Mouse (Mus musculus) adrenal gland, postnatal 4 days (tissue): ENCODE data around the gene Hk2. TPM values are rescaled to one million over a fixed set of nuclear protein-coding genes. Genes with fewer than 3 reads are reported as not detected.
"Not testable (repeated sequence)": the region's sequence is repeated elsewhere in the genome, so short reads cannot be mapped to it uniquely, and the experiment has no call there.

Source experiments
- DNase-seq, 2 experiments: peaks; one replicate each; pipeline ENCODE4 v3.0.0; 2021 to 2022; ENCODE audit warnings: low spot score in 2 of 2, mixed read lengths in 2 of 2
- total RNA-seq, 2 experiments: library from RNA; stranded (reverse); gene quantifications; 2 replicates each; pipeline ENCODE4 v1.2.3; 2021

The Hk2 gene
- total RNA-seq, 2 experiments from 2014 or later, result 16.3 to 19.8 TPM

DNA sequence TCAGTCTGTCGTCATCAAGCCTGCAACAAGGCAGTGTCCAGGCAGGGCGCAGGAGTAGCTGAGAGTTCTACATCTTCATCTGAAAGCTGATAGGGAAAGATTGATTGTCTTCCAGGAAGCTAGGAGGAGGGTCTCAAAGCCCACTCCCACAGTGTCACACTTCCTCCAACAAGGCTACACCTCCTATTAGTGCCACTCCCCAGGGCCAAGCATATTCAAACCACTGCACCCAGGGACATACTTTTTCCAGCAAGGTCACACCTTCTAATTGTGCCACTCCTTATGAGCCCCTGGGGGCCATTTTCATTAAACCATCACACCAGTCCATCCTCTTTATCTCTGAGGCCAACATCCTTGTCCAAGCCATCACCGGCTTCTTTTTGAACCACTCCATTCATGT, 77.5 kb downstream of the Hk2 start:
- DNase-seq, result no peak

DNA sequence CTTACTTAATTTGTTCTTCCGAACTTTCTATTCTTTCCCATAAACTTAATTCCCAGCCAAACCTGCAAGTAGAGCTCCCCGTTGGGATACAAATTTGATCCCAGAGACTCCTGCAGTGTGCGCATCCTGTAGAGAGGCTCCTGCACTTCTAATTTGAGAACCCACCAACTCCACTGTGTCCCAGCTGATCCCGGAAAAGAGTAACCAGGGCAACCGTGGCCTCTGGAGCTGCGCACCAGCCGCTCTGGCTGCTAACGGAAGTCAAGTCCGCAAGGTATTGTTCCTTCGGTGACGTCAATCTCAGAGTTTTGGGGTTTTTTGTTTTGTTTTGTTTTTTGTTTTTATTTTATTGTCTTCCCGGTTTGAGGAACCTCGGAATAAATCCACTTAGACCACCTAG, 79.6 kb downstream of the Hk2 start:
- DNase-seq, result no peak

- no peak for DNase-seq
Observed at GRCm38 (mm10) chr6:82689474-82689873, 84.8 kb downstream of the Hk2 start.

GRCm38 (mm10) chr6:82688586-82688985, 85.7 kb downstream of the Hk2 start:
- not testable (repeated sequence) for DNase-seq

DNA sequence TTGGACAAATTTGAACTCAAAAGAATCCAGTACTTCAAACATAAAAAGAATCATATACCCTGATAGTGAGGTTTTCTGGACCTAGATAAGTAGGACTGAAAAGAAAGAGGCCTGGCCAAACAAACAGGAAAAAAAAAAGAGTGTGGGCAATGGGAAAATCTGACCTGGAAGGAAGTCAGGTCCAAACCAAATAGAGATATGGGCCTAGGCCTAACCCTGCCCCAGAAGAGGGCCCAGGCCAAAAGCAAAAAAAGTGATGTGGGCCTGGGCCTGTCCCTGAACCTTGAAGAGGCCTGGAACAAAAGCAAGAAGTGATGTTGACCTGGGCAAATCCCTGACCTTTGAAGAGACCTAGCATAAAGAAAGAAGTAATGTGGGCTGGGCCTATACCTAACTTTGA, 90.1 kb downstream of the Hk2 start:
- DNase-seq, result no peak

GRCm38 (mm10) chr6:82679286-82679685, 95.0 kb downstream of the Hk2 start:
- not testable (repeated sequence) for DNase-seq

DNA sequence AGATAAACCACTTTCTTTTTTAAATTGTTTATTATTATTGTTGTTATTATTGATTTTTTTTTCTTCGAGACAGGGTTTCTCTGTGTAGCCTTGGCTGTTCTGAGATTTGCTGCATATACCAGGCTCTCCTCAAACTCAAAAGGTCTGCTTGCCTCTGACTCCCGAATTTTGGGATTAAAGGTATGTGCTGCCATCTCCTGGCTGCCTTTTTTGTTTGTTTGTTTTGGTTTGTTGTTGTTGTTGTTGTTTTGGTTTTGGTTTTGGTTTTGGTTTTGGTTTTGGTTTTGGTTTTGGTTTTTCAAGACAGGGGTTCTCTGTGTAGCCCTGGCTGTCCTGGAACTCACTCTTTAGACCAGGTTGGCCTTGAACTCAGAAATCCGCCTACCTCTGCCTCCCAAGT, 96.6 kb downstream of the Hk2 start:
- not testable (repeated sequence) for DNase-seq

Other genes with a start within 250 kb of the Hk2 start
- gene Pole4, start 69.1 kb downstream of the Hk2 start, total RNA-seq, result 10 to 100 TPM; 40.0 to 41.0 TPM
- gene Sema4f, start 165.3 kb upstream of the Hk2 start, total RNA-seq, result 1 to 10 TPM; 2.0 to 3.5 TPM
- gene M1ap, start 172.4 kb upstream of the Hk2 start, total RNA-seq, result under 1 TPM in 1 of 2 experiments, not detected in 1; 0.14 TPM